ENCODE assay signal across 8 mouse cellular contexts in genomic region chr6:22003200-22003587, GRCm38 (mm10). TPM values are rescaled to one million over a fixed set of nuclear protein-coding genes. Genes with fewer than 3 reads are reported as not detected.
A peak's percentile ranks its signal among the peaks of the same experiment; 100 is the strongest.
DNase-seq lines count a peak whose midpoint lies in the region; ATAC-seq and TF ChIP-seq lines count a peak whose summit lies in the region.

No protein-coding gene starts in this region.

- no peak for TF ChIP-seq POLR2A in thymus, adult 2 months (IDR thresholded peaks at IDR 0.05; ENCODE audit: control insufficient read depth, extremely low read depth, insufficient read depth, low read length, poor library complexity)

- ATAC-seq in heart, embryonic 14.5 days (ENCODE audit: insufficient number of reproducible peaks, insufficient read depth, low FRiP score, low read depth): no peak

- whole genome bisulfite sequencing in heart, embryonic 14.5 days: 13% methylated on average over 6 of the region's 6 CpGs
- 46% methylated on average over 6 of the region's 6 CpGs for WGBS in thymus, adult 2 months

- H3K4me3 ChIP-seq in heart, embryonic 14.5 days (ENCODE audit: control insufficient read depth in 1 of 2, insufficient read depth in 1 of 2, low read depth in 1 of 2, low read length in 2 of 2): no peak overlapping the region
- no peak overlapping the region for H3K4me3 ChIP-seq in thymus, adult 2 months (ENCODE audit: control insufficient read depth, insufficient read depth, low read length)

- no peak for TF ChIP-seq CTCF in thymus, adult 2 months (IDR thresholded peaks at IDR 0.05; ENCODE audit: borderline replicate concordance, control insufficient read depth, extremely low read depth, insufficient read depth, low read length, poor library complexity)

- no peaks in the 10 kb centered on the region for H3K36me3 ChIP-seq in heart, embryonic 14.5 days (ENCODE audit: control insufficient read depth, insufficient read depth, low read length)
- no peaks in the 10 kb centered on the region for H3K36me3 ChIP-seq in thymus, adult 2 months (ENCODE audit: control insufficient read depth, insufficient read depth, low read length)

- peak overlapping the region in 1 of 2 experiments; percentile 19; a peak in 2 of 4 replicates for H3K27ac ChIP-seq in heart, embryonic 14.5 days (replicated peaks in 1 of 2; ENCODE audit: control insufficient read depth in 1 of 2, insufficient read depth in 1 of 2, low read depth in 2 of 2, low read length in 2 of 2)
- H3K27ac ChIP-seq in thymus, adult 2 months (ENCODE audit: control insufficient read depth, insufficient read depth, low read length): no peak overlapping the region

- DNase-seq in retina, embryonic 14.5 days (ENCODE audit: low spot score): peak; percentile 11
- no peak for DNase-seq in retina, postnatal 1 day
- DNase-seq in kidney, postnatal 4 days: peak; percentile 81 to 85
- peak; percentile 68 for DNase-seq in testis, postnatal 14 days (ENCODE audit: low spot score)
- no peak for DNase-seq in thymus, adult 2 months
- DNase-seq in layer of hippocampus, postnatal 25 days (ENCODE audit: extremely low spot score in 1 of 2, low spot score in 1 of 2): no peak
- DNase-seq in adrenal gland, postnatal 36 days: no peak

- H3K9me3 ChIP-seq in heart, embryonic 14.5 days (ENCODE audit: control insufficient read depth, low read length): no peaks in the 10 kb centered on the region

- H3K4me1 ChIP-seq in heart, embryonic 14.5 days (ENCODE audit: control insufficient read depth in 2 of 2, insufficient read depth in 2 of 2, low read length in 2 of 2): peaks cover 3 to 11% of the 10 kb centered on the region in 2 experiments; a peak in 3 of 4 replicates
- no peaks in the 10 kb centered on the region for H3K4me1 ChIP-seq in thymus, adult 2 months (replicated peaks; ENCODE audit: control insufficient read depth, insufficient read depth, low read length)

- no peaks in the 10 kb centered on the region for H3K27me3 ChIP-seq in heart, embryonic 14.5 days (ENCODE audit: control insufficient read depth, insufficient read depth, low read length)
- H3K27me3 ChIP-seq in thymus, adult 2 months (ENCODE audit: control insufficient read depth, insufficient read depth, low read length): no peaks in the 10 kb centered on the region

- H3K9ac ChIP-seq in heart, embryonic 14.5 days (ENCODE audit: low read length): no peak overlapping the region

- peak overlapping the region; percentile 14; the same call in 1 of the 2 replicates for H3K4me2 ChIP-seq in heart, embryonic 14.5 days (ENCODE audit: low read length)

RNA-seq across cellular contexts. Expression of gene Cped1, which starts 17.5 kb away (rescaled TPM):
- polyA plus RNA-seq in heart, embryonic 14.5 days (2014; fragmentation: Nextera tagmentation; extraction: Ambion mirVana): 5.5 and 6.9 TPM in 2 replicates
- polyA plus RNA-seq in thymus, adult 2 months (2012; rRNA removed): 1.7 and 2.4 TPM in 2 replicates
- total RNA-seq in layer of hippocampus, postnatal 25 days (2021): 1 to 10 TPM; 1.1 to 1.5 TPM
- total RNA-seq in adrenal gland, postnatal 36 days (2021): 10 to 100 TPM; 34.3 to 43.2 TPM

RNA-seq across cellular contexts. Expression of gene Ing3, which starts 53.8 kb away (rescaled TPM):
- polyA plus RNA-seq in heart, embryonic 14.5 days (2014; fragmentation: Nextera tagmentation; extraction: Ambion mirVana): 30.6 and 31.9 TPM in 2 replicates
- 15.9 and 16.8 TPM in 2 replicates for polyA plus RNA-seq in thymus, adult 2 months (2012; rRNA removed)
- 10 to 100 TPM; 26.6 to 28.1 TPM for total RNA-seq in layer of hippocampus, postnatal 25 days (2021)
- total RNA-seq in adrenal gland, postnatal 36 days (2021): 10 to 100 TPM; 19.1 to 25.2 TPM

Comparison
In these comparisons a context has a peak if more than half of its experiments do, and no peak if none do; other contexts are left out.
1. DNase-seq: peak in retina, embryonic 14.5 days (single experiment), kidney, postnatal 4 days (2 of 2) and testis, postnatal 14 days (single experiment); none in retina, postnatal 1 day (single experiment), thymus, adult 2 months (single experiment), layer of hippocampus, postnatal 25 days (0 of 2) and adrenal gland, postnatal 36 days (0 of 2).
2. RNA of gene Cped1, which starts 17.5 kb away (total RNA-seq): 34.3 to 43.2 TPM in adrenal gland, postnatal 36 days; 1.1 to 1.5 TPM in layer of hippocampus, postnatal 25 days; every median in the first group is over 10 times any median in the second.